Mouse (Mus musculus): ENCODE data around the gene Nrxn3.
A peak's percentile ranks its signal among the peaks of the same experiment; 100 is the strongest.

Nrxn3 gene

DNA sequence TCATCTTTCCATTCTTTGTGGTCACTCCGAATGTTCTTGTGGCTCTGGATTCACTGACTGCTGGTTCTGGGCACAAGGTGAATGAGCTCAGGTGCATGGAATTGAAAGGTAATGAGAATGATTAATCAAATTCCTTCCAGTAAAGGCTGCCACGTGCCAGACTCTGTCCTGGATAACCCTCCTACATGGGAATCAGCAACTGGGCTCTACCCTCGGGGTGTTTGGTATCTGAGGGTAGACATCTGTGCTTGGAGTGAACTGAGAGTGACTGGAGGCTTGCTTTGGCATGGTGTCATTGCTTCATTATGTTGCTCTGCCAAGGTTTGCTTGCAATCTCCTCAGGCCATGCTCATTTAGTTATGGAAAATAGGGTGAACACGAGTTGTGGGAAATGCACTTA is 209.0 kb downstream of the Nrxn3 start:
- DNase-seq (ENCODE audit: low read depth): no peak

DNA sequence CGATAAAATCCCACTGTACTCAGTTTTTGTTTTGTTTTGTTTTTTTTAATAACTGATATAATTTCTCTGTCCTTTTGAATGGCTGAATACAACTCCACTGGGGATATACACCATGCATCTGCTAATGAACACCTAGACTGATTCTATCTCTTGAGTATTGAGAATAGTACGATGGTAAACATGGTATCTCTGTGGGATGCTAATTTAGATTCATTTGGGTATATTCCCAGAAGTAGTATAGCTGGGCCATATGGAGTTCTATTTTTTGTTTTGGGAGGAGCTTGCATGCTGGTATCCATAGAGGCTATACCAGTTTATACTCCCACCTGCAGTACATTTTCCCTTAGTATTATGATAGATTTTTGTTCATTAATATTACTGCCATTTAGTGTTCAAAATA is 217.0 kb downstream of the Nrxn3 start:
- DNase-seq (ENCODE audit: low read depth): no peak

DNA sequence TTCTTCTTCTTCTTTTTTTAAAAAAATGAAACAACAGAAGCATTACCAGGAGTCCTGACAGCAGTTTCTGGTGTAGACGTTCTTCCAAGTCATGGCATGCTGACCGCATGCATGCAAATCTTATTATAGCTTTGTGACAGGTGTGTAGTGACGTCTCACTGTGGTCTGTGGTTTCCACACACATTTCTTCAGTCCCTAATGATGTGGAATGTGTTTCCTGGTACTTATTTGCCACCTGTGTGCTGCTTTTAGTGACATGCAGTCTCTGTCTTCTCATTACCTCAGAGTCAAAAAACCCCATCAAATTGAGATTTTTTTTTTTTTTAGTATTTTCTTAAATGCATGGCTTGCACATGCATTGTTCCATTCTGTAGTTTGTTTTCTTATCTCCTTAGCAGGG is 222.3 kb downstream of the Nrxn3 start:
- DNase-seq (ENCODE audit: low read depth): no peak

DNA sequence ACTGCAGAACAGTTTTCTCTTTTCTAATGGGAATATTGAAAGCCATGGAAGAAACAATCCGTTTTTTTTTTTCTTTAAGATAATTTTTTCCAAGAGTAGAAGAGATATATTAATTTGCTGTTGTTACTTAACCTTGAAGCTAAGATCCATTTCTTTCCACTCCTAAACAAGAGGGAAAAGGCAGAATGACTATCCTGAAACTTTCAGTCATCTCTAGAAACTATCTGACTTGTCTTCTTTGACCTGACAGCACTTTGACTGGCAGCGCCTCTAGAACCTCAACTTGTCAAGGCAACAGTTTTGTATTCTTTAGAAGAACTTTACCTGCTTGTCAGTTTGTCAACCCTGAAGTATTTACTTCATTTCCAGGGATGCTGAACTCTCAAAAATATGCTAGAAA is 227.2 kb downstream of the Nrxn3 start:
- DNase-seq (ENCODE audit: low read depth): no peak

DNA sequence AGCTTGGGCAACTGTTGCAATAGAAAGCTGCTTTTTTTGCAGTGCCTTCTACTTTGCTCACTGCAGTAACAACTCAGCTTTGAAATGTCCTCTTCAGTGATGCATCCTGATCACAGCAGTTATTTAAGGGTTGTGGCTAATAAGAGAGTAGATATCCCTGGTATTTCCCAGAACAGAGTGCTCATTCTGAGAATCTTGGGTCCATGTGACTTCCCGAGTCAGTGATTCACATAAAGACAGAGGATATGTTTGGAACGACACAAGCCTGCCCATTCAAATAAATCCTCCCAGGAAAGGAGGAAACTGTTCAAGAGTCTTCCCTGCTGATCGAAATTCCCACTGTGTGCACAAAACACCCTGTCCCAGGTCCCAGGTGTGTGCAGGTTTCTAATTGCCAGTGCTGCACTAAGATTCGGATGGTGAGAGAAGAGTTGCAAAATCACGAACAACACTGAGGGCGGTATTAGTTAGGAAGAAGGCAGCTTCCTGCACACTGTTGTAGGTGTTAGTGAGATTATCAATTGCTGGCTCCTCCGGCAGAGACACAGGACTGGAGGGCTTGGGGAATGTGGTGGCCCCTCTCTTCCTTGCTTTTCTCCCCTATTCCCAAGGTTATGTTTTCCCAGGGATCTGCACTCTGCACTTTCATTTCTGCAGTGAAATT is 230.4 kb downstream of the Nrxn3 start:
- DNase-seq (ENCODE audit: low read depth): no peak

DNA sequence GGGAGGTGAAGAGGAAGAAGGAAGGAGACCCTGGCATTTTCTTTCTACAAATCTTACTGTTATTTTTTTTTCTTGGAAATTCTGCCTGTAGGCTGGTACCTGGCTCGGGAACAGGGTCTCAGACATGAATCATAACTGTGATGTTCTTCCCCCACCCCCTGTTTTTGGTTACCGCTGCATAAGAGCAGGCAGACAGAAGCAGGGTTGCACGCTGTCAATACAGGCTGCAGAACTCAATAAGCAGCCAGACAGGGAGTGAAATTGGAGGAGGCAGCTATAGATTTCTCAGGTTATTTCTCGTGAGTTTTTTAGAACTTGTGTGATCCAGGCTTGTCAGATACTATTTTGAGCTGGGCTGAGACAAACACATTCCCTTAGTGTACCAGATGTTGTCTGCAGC is 231.1 kb downstream of the Nrxn3 start:
- DNase-seq (ENCODE audit: low read depth): no peak

DNA sequence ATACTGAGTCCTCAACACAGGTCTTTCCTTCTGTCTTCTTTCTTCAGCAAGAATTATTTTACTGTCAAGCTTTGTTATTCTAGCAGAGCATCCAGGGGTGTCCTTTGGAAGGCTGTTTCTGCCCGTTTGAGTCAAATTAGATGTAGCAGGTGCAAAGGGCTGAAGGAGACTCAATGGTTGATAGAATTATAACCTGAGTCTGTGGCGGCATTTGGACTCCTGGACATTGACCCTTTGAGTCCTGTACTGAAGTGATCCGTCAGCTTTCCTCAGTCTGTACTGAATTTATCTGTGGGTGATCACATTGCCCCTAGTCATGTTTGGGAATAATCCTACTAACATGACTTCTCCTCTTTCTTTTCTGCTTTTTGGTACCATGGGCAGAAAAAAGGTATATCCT is 234.8 kb downstream of the Nrxn3 start:
- no peak for DNase-seq (ENCODE audit: low read depth)

DNA sequence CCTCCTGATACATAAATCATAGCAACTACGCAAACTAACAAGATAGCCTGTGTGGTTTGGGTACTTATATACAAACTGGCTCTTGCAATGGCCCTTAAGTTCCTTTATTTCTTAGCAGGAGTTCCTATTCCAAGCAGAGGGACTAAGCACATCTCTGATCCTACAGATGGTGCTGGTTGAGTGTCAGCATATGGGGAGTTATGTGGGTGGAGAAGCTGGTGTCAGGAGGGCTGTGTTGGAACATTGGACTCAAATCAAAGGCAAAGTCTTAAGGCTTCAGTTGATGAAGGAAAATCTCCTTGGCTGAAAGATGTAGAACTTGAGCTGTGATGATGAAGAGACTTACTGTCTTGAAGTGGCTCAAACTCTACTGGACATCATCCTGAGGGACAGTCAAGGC is 238.1 kb downstream of the Nrxn3 start:
- no peak for DNase-seq (ENCODE audit: low read depth)

DNA sequence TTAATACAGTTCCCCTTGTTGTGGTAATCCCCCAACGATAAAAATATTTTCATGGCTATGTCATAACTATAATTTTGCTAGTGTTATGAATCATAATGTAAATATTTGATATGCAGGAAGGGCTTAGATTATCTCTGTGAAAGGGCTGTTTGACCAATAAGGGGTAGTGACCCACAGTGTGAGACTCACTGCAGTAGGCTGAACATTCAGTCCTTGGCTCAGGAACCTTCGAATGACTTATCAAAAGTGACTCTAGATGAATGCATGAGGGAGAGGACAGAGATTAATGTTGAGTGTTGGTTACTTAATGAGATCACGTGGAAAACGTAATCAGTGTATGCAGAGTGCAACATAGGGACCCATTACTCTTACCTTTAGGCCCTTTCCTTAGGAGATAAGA is 243.7 kb downstream of the Nrxn3 start:
- DNase-seq (ENCODE audit: low read depth): no peak

DNA sequence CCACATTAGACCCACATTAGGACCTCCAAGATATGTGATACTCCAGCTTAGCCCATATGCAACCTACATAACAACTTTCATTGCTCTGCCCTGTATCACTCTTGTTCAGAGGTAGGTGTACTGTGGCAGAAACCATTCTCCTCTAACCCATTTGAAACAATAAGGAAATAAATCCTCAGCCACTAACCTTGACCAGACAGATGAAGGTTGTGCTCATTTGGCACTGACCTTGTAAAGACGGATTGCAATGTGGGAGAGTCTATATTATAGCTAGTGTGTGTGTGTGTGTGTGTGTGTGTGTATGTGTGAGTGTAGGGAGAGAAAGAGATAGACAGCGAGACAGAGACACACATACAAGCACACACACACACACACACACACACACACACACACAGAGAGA is 253.9 kb downstream of the Nrxn3 start:
- no peak for DNase-seq (ENCODE audit: low read depth)

DNA sequence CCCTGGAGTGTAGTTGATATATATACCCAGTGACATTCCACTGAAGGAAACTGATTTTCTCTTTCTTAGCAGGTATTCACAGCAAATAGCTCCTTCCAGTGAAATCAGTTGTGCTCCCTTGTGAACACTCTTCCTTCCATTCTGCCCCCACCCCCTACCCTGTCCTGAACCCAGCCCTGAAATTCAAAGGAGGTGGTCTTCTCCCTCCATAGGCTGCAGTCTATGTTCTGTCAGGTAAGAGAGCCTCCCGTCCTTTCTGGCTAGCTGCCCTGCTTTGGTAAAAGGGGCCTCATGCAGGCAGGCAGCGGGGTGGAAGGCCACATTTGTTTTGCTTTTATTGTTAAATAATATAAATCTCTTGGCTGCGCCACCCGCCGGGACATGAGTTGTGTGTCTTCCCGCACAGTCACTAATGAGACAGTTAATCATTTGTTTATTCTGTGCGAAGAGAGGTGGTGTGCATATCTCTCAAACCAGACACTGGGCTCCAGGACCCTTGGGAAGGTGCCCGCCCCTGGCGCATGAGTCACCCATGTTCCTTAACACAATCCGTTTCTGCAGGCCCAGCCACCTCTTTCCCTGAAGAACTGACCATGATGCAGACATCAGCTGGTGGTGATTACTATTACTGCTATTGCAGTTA is 261.1 kb downstream of the Nrxn3 start:
- DNase-seq (ENCODE audit: low read depth): no peak

DNA sequence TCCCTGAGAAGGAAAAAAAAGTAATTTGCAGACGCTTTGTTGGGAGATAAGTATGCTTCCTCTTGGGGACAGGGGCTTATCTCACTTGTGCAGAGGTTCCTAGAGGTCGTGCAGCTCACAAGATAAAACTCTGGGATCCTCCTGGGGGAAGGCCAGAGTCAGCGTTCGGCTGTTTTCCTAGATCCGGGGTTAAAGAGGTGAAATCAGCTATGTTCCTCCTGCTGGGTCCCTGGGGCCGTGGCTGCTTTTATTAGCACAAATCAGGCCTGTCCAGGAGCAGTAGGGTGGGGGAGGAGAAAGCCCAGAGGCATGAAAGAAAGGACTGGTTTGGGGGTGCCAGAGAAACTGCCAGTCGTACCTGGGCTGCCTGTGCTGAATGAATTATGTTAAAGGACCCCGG is 261.7 kb downstream of the Nrxn3 start:
- no peak for DNase-seq (ENCODE audit: low read depth)

DNA sequence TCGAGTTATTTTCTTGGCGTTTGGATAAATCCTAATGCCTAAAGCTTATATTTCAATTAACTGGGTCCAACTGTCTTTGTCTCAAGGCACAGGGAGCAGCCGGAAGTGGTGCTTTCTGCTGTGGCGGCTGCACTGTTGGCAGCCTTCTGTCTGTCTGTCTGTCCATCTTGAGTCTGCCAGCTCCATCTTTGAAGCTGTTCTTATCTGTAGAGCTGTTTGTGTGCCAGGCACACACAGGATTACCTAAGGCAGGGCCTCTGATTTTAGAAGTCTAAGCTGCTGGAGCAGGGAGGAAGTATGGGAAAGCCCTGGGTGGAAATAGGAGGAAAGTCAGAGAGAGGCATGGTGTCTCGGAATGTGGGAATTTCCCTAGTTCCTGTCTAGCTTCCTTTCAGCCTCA is 262.1 kb downstream of the Nrxn3 start:
- no peak for DNase-seq (ENCODE audit: low read depth)

DNA sequence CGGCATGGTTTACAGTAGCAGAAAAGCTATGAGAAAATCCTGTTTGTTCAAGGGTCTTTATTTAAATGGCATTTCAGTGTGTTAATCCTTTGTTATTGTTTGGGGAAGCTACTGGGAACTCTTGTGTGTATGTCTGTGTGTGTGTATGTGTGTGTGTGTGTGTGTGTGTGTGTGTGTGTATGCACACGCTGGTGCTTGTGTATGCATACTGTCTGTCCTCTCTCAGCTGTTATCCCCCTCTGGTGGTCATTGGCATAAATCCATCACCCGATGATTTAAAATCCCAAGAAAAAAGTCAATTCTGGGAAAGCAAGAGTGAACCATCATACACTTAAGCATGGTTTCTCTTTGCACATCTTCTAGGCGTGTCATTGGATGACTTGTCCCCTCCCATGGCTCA is 264.4 kb downstream of the Nrxn3 start:
- DNase-seq (ENCODE audit: low read depth): no peak

DNA sequence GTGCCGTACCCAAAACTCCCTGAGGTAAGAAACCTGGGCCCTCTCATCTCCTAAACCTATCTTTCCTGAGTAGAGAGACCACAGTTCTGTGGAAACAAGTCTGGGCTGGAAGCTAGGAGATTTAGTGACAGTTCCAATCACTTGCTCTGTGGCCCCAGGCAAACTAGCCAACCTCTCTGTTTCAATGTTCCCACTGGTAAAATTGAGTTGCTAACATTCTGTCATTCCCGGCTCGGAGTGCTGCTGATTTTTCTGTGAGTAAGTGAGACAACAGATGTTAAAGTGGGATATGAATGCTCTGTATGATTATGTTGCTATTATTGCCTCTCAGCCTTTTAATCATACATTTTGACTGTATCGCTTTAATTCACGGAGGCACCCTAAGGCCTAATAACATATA is 268.1 kb downstream of the Nrxn3 start:
- DNase-seq (ENCODE audit: low read depth): no peak

DNA sequence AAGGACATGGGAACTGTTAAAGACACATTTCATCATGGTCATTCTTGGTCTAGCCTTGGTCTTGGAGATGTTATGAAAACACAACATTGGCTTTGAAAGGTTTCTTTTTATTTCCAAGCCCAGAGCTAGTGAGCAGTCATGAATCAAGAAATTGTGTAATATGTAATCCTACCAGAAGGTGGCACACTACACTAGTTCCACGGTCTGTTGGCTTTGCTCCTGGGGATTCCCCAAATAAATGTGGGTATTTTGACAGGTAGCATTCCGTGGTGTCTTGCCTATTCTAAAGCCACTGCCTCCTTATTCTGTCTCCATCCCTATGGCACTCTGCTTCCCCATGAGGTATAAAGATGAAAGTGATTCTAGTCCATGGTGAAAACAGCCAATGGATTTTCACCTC is 269.5 kb downstream of the Nrxn3 start:
- DNase-seq (ENCODE audit: low read depth): peak; percentile 18

DNA sequence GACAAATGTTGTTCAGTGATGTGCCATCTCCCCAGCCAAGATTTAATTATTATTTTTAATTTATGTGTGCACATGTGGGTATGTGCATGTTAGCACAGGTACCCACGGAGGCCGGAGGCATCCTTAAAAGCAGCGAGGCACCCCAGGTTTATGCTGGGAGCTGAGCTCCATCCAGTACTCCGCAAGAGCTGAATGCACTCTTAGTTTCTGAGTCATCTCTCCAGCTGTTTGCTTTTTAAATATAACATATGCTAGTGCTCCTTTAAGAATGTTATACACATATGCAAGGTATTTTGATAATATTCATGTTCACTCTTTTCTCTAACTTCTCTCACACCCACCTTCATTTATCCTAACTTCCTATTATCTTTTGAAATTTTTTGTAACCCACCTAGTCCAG is 271.1 kb downstream of the Nrxn3 start:
- no peak for DNase-seq (ENCODE audit: low read depth)

DNA sequence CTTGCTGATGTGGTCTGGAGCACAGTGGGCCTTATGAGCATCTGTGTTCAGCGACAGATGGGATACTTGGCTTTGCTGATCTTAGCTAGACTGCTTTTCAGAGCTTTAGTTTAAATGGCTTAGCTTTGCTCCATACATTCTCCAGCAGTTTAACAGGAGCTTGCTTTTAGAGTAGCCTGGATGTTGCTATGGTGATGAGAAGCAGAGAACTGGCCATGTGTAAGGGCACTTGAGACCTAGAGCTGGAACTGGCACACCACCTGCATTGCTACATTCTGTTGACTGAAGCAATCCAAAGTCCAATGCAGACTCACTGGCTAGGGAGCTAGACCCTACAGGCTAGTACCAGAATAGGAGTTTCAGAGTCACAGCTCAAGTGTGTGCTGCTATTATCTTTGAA is 293.8 kb downstream of the Nrxn3 start:
- DNase-seq (ENCODE audit: low read depth): no peak

DNA sequence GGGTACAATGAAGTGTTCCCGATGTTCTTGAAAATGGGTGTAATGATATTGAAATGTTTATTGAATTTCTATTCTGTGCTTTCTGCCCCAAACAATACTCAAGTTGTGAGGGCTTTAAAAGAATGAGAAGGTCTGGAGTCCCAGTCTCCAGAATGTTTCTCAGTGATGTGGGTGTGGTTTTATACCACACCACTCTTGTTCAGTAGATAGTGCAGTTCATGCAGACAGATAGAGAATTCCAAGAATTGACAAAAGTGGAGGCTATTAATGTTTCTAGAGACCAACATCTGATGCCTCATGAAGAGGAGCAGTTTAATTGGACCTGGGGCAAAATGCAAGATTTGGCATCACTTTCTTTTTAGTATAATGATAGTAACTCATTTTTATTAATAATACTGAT is 302.5 kb downstream of the Nrxn3 start:
- no peak for DNase-seq (ENCODE audit: low read depth)

DNA sequence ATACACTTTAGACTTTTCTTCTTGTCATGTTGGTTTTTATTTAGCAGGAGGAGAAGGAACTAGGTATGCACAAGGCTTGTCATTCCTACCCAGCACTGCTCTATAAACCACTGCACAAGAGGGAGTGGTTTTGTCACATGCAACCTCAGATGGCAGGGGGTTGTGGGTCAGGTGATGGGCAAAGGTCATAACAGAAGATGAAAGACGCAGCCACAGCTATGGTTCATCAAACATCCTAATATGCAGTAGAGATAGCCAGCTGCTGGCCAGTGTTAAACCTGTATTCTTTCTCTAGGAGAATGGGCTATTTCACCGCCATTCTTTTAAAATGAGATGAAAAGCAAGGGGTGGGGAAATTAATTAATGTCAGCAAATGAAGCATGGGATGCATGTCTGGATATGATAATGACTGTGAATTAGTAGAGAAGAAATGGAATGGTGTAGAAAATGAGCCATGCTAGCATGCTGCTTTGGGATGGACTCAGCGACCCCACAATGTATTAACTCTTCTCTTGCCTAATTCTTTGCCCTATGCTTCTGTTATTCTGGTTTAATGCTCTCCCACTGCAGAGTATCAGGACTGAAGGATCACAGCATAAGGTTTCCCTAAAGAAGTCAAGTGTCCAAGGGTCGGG is 313.4 kb downstream of the Nrxn3 start:
- no peak for DNase-seq (ENCODE audit: low read depth)

DNA sequence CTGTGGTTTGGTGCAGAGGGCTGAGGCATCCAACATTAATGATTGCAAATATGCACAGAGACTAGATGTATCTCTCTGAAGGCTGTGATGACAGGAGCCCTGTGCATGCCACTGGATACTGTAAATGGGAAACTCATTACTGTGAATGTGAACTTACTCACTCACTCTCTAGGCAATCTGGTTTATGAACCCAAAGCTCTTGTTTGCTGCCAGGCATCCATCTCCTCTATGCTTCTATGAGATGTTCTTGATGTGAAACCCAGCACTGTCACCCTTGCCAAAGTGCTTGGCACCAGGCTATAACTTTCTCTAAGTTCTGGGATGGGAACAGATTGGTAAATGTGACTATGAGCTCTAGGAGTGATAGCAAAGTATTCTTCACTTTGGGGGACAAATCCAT is 317.5 kb downstream of the Nrxn3 start:
- no peak for DNase-seq (ENCODE audit: low read depth)

DNA sequence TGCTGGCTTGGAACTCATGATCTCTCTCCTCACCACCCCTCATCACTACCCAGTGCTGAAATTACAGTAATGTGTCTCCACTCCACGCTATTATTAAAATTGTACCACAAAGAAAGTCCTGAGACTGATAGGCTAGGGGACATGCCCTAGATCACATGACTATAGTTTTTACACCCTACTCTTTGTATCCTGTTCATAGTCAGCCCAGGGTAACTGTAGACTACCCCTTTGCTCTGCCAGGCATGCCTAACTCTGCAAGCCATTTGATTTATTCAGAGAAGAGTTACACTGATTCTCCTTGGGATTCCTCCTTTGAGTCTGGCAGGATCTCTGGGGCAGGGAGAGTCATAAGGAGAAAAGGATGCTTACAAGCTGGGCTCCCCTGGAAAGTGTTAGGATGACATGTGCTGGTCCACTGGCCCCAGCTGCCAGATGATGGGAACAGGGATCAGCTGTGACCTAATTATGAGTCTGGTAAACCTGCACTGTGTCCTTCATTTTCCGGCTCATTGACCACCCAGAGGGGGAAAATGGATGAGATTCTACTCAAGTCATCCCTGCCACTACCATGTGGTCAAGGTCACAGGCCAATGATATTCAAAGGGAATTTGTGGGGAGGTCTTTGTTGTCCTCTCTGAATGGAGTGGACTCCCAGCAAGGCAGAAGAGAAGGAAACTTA is 318.9 kb downstream of the Nrxn3 start:
- DNase-seq (ENCODE audit: low read depth): no peak

DNA sequence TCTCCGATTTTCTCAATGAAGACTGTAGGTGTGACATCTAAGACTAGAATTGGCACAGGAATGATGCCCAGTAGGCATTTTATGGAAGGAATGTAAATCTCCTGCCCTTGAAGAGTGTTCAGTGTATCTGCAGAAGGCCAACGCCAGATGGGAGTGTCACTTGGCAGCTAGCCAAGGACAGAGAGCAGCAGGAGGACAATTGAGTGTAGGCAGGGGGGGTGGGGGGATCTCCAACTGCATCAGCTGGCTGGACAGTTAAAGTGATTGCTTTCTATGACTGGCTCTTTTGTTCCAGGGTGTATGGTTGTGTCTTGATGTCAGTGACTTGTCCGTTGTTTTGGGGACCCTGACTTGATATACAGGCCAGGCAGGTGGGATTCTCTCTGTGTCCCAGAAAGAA is 326.6 kb downstream of the Nrxn3 start:
- no peak for DNase-seq (ENCODE audit: low read depth)

Measured in induced T-regulatory cell, adult 2 months (primary cell).